Mouse (Mus musculus): ENCODE measurements around the gene Irgm2.
"Not testable (repeated sequence)": the region's sequence is repeated elsewhere in the genome, so short reads cannot be mapped to it uniquely, and the experiment has no call there.

The Irgm2 gene

GRCm38 (mm10) chr11:58213673-58214342 is 14.4 kb downstream of the Irgm2 start:
- DNase-seq (ENCODE audit: low read depth, low spot score) = no peak

GRCm38 (mm10) chr11:58214391-58215048 is 15.1 kb downstream of the Irgm2 start:
- peak; percentile 74 for DNase-seq (ENCODE audit: low read depth, low spot score)

GRCm38 (mm10) chr11:58215049-58215430 is 15.6 kb downstream of the Irgm2 start:
- not testable (repeated sequence) for DNase-seq (ENCODE audit: low read depth, low spot score)

GRCm38 (mm10) chr11:58215814-58216213 is 16.4 kb downstream of the Irgm2 start:
- DNase-seq (ENCODE audit: low read depth, low spot score) = no peak

GRCm38 (mm10) chr11:58216823-58217222 is 17.4 kb downstream of the Irgm2 start:
- no peak for DNase-seq (ENCODE audit: low read depth, low spot score)

- DNase-seq (ENCODE audit: low read depth, low spot score) = no peak
Observed at GRCm38 (mm10) chr11:58223751-58224150, 24.3 kb downstream of the Irgm2 start.

- no peak for DNase-seq (ENCODE audit: low read depth, low spot score)
Observed at GRCm38 (mm10) chr11:58224313-58224712, 24.9 kb downstream of the Irgm2 start.

GRCm38 (mm10) chr11:58224872-58225271 is 25.5 kb downstream of the Irgm2 start:
- not testable (repeated sequence) for DNase-seq (ENCODE audit: low read depth, low spot score)

- DNase-seq (ENCODE audit: low read depth, low spot score) = peak; percentile 74
Observed at GRCm38 (mm10) chr11:58225655-58226054, 26.2 kb downstream of the Irgm2 start.

- no peak for DNase-seq (ENCODE audit: low read depth, low spot score)
Observed at GRCm38 (mm10) chr11:58226425-58226824, 27.0 kb downstream of the Irgm2 start.

GRCm38 (mm10) chr11:58228021-58228420 is 28.6 kb downstream of the Irgm2 start:
- not testable (repeated sequence) for DNase-seq (ENCODE audit: low read depth, low spot score)

- no peak for DNase-seq (ENCODE audit: low read depth, low spot score)
Observed at GRCm38 (mm10) chr11:58230396-58230910, 31.0 kb downstream of the Irgm2 start.

- DNase-seq (ENCODE audit: low read depth, low spot score) = no peak
Observed at GRCm38 (mm10) chr11:58231156-58231555, 31.7 kb downstream of the Irgm2 start.

- DNase-seq (ENCODE audit: low read depth, low spot score) = not testable (repeated sequence)
Observed at GRCm38 (mm10) chr11:58234551-58234950, 35.1 kb downstream of the Irgm2 start.

- DNase-seq (ENCODE audit: low read depth, low spot score) = peak; percentile 94
Observed at GRCm38 (mm10) chr11:58235152-58235551, 35.7 kb downstream of the Irgm2 start.

- peak; percentile 96 for DNase-seq (ENCODE audit: low read depth, low spot score)
Observed at GRCm38 (mm10) chr11:58238840-58239791, 39.7 kb downstream of the Irgm2 start.

GRCm38 (mm10) chr11:58247294-58247693 is 47.9 kb downstream of the Irgm2 start:
- no peak for DNase-seq (ENCODE audit: low read depth, low spot score)

GRCm38 (mm10) chr11:58249203-58249981 is 50.0 kb downstream of the Irgm2 start:
- no peak for DNase-seq (ENCODE audit: low read depth, low spot score)

GRCm38 (mm10) chr11:58250550-58250949 is 51.1 kb downstream of the Irgm2 start:
- no peak for DNase-seq (ENCODE audit: low read depth, low spot score)

- DNase-seq (ENCODE audit: low read depth, low spot score) = no peak
Observed at GRCm38 (mm10) chr11:58254411-58254810, 55.0 kb downstream of the Irgm2 start.

- no peak for DNase-seq (ENCODE audit: low read depth, low spot score)
Observed at GRCm38 (mm10) chr11:58257816-58258215, 58.4 kb downstream of the Irgm2 start.
